Mouse (Mus musculus): Measurements from ENCODE around the gene Fam178b.
A peak's percentile ranks its signal among the peaks of the same experiment; 100 is the strongest.
"Not testable (repeated sequence)": the region's sequence is repeated elsewhere in the genome, so short reads cannot be mapped to it uniquely, and the experiment has no call there.

Fam178b gene

DNA sequence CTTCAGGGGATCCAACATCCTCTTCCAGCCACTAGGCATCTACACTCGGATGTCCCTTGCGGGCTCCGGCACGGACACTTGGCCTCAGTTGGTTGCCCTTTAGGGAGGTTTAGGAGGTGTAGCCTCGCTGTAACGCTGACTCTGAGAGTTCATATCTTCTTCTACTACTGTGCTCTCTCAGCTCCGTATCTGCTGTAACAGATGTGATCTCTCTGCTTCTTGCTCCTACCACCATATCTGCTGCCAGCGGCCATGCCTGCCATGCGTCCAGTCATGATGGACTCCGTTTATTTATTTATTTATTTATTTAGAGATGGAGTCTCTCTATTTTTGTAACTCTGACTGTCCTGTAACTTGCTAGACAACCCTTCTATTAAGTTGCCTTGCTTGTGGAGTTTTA lies 11.7 kb downstream of the Fam178b start:
- no peak for DNase-seq

DNA sequence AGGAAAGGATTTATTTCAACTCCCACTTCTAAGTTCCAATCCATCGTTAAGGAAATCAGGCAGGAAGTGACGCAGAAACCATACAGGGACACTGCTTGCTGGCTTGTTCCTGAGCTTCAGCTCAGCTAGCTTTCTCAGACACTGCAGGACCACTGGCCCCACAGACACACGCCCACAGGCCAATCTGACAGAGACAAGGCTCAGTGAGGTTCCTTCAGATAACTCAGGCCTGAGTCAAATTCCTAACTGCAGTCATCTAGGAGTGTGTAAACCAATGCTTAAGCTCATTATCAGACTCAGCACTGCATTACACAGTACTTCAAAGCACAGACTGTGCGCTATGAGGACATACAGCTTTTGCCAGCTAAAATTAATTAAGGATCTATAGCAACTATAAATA lies 12.7 kb downstream of the Fam178b start:
- no peak for DNase-seq

DNA sequence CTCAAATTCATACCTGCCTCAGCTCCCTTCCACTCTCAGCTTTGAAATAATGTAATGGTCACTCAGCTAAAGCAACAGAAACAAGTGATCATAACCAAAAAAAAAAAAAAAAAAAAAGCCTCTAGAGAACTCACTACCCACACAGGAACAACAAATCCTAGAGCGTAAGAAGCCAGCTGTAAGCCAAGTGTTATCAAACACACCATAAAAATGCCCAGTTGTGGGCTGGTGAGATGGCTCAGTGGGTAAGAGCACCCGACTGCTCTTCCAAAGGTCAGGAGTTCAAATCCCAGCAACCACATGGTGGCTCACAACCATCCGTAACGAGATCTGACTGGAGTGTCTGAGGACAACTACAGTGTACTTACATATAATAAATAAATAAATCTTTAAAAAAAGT lies 15.0 kb downstream of the Fam178b start:
- not testable (repeated sequence) for DNase-seq

DNA sequence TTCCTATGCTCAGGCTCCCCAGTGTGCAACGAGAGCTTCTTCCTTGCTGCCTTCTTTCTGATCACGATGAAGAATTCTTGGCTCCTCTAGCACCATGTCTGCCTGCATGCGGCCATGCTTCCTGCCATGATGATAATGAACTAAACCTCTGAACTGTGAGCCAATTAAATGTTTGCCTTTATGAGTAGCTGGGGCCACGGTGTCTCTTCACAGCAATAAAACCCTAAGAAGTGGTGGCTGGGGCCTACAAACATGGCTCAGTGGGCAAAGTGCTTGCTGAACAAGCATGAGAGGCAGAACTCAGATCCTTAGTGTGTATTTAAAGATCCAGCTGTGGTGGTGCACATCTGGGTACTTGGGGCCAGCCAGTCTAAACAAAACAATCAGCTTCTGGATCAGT lies 17.0 kb downstream of the Fam178b start:
- no peak for DNase-seq

DNA sequence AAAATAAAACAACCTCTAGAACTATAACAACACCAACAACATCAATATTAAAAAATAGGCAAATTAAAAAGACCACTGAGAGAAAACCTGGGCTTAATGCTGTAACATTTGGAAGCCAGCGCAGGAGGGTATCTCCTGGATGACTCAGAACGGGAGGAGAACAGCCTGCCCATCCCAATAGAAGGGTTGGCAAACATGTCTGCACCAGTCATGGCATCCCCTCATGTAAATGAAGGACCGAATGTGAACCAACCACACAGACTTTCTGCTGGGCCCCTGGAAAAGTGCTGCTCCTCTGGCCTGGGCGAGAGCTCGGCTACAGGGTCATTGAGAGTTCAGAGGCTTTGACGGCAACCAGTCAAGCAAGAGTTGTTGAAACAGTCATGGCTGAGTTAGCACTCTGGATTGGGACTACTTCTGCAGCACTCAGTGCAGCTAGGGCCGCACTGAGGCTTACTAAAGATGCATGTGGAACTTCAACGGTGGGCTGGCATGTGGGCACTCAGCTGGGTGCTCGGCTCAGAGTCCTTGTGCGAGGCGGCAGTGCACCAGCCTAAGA lies 17.7 kb downstream of the Fam178b start:
- no peak for DNase-seq

DNA sequence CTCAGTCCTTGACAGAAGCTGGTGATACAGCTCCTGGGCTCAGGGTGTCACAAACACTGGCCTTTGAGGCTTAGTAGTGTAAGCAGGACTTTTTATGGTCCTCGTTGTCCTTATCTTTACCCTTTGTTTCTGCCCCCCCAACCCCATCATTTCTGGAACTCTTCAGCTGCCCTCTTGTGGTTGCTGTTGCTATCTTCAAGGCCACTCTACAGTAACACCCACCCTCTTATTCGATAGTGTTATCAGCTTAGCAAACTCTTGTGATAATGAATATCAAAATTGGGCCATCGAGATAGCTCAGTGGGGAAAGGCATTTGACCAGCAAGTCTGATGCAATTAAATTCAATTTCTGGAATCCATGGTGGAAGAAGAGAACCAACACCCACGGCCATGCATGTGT lies 18.5 kb downstream of the Fam178b start:
- peak in 1 of 2 experiments; percentile 7 for DNase-seq

DNA sequence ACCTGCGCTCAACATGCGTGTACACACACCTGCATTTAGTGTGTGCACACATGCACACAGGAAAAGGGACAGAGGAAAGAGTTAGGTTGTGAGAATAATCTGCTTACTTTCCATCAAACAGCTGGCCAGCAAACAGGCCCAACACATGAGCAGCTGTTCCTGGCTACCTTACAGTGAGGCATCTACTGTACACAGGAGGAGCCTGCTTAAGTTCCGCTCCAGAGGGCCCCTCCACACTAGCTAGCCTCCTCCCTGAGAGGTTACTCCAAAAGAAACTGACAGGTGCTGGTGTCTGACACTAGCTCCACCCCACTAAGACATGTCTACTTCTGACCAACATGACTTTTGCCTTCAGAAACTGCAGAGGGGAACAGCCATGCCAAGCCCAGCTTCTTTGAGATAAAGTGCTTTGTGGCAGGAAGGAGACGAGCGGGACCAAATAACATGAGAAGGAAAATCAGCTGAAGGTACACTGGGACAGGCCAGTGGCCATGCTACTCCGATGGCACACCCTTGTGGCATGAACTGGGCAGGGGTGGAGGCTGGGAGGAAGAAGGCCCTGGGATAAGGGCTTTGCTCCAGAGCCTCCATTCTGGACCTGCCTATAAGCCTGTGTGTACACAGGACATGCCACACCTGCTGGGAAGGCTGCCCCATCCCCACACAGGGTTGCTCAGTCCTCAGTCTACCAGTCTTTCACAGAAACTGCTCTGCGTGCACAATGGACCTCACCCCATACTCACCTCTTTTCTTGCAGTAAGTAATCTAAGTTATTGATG lies 24.2 kb downstream of the Fam178b start:
- no peak for DNase-seq

DNA sequence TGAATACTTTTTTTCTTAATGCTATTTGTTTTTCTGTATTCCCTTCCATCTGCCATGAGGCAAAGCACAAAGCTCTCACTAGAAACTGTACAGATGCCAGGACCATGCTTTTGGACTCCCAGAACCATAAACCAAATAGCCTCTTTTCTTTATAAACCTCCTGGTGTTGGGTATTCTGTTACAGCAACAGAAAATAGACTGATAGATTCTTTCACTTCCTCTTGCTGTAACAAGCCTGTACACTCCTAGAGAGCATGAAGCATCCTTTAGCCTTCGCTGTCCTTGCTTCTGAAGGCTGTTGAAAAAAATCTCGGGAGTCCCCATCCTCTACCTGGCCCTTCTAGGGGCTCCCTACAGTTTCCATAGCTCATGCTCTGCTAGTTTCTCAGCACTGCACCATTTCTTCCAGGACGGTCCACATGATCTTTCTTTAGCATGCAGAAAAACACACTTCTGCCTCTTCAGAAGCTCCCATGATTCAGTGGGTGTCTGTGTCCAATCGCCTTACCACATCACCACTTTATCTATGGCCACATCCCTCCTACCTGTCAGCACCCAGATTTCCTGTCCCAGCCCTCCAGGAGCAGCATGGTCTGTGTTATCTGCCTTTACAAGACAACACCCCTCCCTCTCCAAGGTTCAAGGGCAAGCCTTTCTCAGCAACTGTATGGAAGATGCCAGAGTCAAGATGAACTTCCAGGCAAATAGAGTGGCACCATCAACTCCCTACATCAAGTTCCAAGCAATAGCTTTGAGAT lies 25.1 kb downstream of the Fam178b start:
- no peak for DNase-seq

DNA sequence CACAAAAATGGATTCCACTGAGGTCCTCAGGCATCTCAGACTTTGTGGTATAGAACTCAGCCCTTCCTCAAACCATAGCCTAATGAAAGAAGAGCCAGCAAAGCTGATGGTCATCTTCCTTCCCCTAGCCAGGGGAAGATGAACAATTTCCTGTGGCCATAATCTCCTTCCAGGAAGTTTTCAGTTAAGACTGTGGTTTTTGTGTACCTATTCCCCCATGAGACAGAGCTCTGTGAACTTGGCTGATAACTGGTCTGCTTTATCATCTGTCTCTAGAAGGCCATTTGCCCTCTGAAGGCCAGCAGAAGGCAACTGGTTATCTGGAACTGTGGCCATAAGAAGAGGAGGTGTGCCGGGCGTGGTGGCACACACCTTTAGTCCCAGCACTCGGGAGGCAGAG lies 26.8 kb downstream of the Fam178b start:
- DNase-seq: no peak

DNA sequence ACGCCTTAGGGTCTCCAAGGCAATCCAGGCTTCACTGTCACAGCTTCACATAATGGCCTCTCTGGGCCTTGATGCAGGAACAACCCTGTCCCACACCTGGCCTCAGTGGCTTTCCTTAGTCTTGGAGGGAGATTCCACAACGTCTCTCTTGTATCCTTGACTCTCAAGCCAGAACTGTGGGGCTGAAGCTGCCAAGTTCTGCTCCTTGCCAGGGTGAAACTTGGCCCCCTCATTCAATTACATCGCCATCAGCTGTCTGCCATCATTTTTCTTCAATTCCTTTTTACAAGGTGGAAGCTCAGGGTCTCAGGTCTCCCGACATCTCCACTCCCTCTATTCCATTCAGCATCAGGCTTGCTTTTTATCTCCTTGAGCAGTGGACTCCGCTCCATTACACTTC lies 27.9 kb downstream of the Fam178b start:
- no peak for DNase-seq

DNA sequence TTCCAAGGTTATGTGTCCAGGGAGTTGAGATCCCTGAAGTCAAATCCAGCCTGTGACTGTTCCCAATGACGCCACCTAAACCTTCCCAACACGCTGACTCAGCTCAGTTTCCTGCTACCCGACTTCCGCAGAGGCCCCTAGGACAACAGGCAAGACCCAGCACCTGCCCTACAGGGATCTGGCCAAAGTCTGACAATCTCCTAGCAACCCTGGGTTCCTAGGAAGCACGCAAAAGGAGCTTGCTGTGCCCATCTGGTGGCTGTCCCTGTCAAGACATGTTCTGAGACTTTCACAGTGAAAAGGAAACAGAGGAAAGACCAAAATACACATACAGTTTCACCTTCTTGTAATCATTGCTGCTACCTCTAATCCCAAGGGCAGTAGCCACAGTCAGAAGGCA lies 35.4 kb downstream of the Fam178b start:
- no peak for DNase-seq

DNA sequence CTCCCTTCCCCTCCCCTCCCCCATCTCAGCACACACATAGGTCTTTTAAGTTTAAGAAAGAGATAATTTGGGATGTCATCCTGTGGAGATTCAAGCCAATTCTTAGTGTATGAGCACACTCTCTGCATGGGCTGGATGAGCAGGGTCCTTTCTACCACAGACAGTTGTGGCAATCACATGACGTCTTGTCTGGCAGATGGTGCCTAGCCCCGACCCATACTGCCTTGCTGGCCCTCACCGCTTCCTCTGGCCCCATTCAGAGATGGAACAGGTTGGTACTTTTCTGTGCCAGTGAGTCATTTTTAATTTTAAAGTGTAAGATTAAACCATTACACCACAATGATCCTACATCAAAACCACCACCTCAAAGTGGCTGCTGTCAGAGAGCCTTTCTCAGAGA lies 36.7 kb downstream of the Fam178b start:
- no peak for DNase-seq

DNA sequence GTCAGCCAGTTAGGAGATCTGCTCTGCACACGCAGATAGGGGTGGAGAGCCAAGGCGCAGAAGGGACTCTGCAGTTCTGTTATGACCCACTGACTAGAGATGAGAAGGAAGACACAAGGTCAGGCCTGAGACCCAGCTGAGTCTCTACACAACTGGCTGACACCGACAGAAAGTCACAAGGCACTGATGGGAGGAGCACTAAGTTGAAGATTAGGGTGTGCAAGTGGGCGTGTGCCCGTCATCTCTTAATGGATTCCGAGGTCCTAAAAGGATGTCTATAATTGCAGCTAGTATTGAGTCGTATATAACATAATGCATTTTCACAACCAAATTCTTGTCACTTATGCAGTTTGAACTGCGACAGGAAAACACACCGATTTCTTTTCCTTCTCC lies 38.4 kb downstream of the Fam178b start:
- DNase-seq: no peak

DNA sequence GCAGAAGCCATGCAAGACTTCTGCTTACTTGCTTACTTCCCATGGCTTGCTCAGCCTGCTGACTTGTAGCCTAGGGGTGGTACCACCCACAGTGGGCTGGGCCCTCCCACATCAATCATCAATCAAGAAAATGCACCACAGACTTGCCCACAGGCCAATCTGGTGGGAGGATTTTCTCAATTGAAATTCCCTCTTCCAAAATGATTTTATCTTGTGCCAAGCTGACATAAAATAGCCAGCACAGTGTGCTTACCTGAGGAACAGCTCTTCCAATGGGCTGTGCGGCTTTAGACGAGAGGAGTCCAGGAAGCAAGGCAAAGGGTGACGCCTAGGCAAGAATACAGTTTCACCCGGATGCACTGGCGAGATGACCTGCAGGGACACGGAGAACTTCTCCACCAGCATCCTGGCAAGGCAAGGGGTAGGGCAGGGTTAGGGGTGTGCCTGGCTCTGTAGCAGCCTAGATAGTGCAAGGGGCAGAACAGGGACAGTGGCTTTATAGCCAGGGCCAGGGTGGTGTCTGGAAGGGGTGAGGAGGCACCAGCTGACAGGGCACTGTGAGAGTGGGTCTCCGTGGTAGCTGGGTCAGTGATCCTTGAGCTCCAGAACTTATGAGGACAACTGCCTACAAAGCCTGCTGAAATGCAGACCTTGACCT lies 38.9 kb downstream of the Fam178b start:
- no peak for DNase-seq

DNA sequence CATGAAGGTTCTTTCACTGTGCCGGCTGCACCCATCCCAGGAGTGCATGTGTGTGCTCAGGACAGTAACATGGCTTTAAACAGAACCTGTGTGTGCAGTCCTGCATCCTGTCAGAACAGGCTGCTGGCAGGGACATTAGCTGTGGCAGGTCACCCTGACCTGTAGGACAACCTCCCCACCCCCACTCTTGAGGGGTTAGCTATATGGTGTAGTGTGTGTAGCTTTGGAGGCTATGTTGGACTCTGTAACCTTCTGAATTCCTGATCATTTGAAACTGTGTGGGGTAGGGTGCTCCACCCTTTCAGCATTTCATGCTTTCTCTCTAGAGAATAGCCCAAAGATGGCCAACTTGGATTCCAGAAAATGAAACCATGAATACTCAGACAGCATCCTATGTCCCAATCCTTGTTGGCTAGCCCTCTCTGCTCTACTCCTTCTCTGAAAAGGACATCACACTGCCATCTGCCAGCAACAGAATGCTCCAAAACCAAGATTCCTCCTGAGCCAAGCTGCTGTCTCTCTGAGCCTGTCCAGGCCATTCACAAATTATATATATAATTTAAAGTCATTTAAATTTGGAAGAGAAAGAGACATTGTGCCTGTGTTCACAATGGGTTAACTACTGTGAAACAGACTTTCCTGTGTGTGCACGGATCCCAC lies 47.0 kb downstream of the Fam178b start:
- DNase-seq: no peak

DNA sequence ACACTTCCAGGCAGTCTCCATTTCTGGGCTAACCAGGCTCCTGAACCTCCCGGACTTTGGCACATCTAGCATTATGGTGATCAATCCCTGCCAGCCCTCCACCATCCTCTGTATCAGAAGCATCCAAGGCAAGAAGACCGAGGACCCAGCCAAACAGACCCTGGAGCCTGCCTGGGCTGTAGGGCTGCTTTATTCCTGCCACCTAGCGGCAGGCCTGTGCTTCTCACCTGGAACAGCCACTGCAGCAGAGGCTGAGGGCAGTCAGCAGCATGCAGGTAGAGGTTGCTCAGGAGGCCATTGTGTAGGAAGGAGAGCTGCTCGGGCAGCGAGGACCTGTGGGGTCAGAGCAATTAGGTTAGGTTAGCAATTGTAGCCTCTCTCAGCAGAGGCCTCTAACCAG lies 48.0 kb downstream of the Fam178b start:
- DNase-seq: peak; percentile 54 to 58

DNA sequence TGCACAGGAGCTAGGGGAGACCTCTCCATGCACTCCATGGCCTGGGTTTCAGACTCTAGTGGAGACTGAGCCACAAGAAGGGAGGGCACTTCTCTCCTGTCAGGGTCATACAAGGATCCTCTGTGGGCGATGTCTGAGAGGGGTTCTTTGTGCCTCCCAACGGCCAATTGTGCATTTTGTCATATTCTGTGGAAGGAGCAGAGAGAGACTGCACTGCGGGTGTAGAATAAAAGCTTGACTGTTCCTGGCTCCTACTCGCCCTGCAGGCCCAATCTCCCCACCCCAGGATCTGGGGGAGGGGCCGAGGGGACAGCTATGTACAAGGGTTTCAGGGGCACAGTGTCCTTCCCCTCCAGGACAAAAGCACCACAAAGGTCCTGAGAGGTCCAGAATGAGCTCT lies 49.1 kb downstream of the Fam178b start:
- no peak for DNase-seq

DNA sequence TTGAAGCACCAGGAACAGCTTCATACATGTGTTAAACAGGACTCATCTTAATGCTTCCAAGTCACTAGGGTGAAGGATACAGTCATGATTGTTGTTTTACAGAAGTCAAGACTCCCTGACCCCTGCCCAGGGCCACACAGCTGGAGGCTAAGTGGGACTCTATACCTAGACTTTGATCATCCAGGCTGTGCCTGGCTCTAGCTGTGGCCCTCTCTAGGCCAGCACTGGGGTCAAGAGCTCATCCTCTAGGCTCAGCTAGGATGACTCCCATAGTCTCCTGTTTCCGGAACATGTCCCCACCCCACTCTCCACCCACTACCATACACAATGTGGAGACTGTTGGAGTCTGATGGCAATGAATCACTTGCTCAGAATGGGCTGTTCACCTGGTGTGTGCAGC lies 50.1 kb downstream of the Fam178b start:
- no peak for DNase-seq

DNA sequence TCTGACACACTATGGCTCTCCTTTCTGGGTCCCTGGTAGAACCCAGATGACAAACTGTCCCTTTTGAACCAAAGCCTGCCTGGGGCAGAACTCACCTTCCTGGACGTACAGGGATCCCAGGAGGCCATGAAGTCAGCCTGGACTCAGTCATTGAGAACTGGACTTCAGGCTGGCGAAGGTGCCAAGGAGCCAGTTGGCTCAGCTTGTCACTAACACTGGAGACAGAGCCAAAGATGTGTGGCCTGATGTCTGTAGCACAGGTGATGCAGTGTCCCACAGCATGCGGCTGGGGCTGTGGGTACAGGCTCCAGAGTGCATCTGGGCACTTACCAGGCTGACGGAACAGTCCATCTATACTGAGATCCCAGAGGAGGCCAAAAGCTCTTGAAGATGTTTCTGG lies 50.9 kb downstream of the Fam178b start:
- DNase-seq: no peak

DNA sequence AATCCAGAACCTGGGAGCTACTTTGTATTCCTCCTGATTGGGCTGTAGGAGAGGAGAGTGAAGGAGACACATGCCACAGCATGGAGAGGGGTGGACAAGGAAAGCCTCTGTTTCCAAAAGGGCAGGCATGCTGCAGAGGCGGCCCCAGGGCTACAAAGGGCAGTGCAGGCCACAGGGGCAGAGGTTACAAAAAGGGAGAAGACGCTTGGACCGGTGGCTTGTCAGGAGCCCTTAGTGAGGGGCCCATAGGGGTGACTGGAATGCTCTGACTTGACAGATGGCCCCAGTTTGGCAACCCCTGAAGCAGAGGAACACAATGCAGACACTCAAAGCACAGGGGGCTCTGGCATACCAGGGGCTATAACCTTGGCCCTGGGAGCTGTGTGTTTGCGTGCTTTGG lies 51.6 kb downstream of the Fam178b start:
- no peak for DNase-seq

DNA sequence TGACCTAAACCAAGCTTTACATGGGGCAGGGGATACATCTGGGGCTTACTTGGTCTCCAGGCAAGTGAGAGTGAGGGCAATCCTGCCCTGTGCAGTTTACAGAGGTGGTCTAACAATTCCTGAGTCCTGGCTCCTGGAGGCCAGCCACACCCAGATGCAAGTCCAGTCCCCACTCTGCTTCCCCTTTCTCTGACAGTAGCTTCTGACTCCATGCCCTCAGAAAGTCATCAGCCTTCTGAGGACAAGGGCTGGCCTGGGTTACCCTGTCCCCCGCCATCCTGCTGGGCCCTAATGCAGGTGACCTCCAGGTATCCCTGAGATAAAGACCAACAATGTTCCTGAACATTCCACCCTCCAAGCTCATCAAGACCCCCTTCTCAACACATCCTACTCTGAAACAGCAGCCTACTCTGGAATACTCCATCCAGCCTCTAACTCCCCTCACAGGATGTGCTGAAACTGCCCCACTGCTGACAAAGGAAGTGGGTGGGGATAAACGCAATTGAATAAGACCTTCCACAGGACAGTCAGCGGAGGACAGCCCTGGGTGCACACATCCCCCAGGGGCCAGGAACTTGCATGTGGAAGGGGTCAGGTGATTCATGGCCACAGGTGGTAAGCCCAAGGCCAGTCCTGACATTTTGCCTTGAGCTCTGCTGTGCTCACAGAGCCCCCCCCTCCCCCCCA lies 52.8 kb downstream of the Fam178b start:
- DNase-seq: no peak

DNA sequence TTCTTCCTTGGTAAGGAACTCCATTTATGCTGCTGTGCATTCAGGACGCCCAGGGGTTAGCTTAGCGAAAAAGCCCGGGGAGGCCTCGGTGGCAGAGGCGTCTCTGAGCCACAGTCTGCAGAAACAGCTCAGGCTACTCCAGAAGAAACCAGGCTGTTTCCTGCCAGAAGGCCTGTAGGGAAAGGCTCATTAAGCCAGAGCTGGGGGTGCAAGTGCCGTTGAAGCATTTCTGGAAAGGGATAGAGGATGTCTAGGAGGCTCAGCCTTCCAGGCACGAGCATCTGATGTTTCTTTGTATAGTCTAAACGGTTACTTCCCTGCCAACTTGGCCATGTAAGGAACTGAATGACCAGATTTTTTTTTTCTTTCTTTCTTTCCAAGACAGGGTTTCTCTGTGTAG lies 54.4 kb downstream of the Fam178b start:
- DNase-seq: no peak

DNA sequence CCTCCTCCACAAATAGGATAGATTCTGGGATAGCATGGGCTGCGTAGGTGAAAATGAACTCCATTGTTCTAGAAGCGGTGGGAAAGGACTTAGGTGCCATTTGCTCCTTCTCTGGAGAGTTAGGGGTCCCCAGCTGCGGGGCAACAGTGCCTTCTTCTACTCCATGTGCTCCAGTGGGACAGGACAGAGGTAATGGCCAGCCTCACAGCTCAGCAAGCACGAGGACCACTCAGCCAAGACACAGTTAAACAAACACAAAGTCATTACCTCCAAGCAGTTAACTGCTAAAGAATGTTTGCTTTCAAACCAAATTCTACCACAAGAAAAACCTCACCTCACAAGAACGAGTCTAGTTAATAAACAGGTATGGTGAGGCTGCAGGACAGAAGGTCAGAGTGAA lies 57.5 kb downstream of the Fam178b start:
- DNase-seq: no peak
